Mouse (Mus musculus): ENCODE measurements around the gene Yipf3.

The Yipf3 gene

GRCm38 (mm10) chr17:46254106-46254505 lies 6.2 kb downstream of the Yipf3 start:
- DNase-seq (ENCODE audit: low spot score in 2 of 2): peak; percentile 54

- no peak for DNase-seq (ENCODE audit: low spot score in 2 of 2)
These were observed 7.3 kb downstream of the Yipf3 start for GRCm38 (mm10) chr17:46255147-46255546.

DNA sequence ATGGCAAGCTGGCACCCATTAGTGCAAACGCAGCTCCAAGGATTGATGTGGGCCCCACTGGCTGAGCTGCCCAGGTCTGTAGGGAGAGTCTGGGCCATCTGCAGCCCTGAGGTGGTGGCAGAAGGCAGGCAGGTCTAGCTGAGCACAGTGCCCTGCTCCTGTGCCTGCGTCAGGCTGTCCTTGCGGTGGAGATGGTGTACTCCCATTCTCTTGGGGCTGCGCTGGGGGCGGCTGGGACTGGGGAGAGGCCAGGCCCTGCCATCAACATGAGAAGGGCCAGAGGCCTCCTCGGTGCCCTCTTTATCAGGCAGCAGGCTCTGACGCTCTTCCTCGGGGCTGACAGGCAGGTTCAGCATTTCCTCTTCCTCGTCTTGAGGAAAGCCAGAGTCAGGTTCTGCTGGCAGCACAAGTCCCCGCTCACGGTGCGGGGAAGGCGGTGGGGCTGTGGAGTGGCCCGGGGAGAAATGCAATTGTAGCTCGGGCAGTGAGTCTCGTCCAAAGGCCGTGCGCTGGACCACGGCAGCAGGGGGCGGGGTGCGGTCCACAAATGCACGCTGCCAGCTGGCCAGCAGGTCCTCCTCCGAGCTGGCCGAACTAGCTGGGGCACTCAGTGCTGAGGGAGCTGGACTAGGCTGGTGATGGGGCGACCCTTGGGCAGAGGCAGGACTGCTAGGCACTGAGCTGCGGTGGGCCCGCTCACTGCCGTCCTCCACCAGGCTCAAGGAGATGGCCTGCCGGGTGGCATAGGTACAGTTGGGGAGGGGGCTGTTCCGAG lies 10.6 kb downstream of the Yipf3 start:
- no peak for DNase-seq (ENCODE audit: low spot score in 2 of 2)

DNA sequence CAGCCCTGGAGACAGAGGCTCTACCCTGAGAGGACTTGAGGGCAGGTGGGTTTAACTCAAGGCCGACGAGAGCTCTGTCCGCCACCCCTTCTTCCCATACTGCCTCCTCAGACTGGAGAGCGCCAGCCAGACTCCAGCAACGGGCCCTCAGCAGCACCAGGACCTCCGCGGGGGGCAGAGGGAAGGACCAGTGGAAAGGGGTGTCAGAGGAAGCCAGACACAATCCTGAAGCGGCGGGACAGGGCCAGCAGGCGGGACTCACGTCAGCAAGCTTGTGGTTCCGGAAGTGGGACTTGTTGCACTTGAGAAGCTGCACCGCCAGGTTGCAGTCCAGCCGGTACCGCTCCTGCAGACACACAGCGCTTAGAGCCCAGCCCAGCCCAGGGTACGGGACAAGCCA lies 11.8 kb downstream of the Yipf3 start:
- DNase-seq (ENCODE audit: low spot score in 2 of 2): no peak

DNA sequence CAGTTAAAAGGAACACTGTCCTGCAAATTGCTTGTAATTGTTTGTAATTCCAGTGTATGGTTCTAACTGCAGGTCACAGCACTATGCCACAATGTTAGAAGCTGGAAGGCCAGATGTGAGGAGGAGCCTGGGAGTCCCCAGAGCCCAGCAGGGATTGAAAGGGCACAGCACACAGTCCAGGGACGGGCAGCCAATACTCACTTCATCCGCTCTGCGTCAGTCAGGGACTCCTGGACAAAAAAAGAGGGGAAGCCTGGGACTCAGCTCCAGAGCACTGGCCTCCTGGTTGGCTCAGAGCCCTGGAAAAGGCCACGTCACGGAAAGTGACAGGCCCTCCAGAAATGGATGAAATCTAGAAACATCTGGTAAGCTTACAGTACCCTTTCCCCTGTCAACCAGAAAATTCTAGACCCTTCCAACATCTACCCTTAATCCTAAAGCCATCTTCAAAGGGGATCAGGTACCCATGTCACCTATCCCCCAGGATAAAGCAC lies 14.4 kb downstream of the Yipf3 start:
- no peak for DNase-seq (ENCODE audit: low spot score in 2 of 2)

GRCm38 (mm10) chr17:46265502-46265901 lies 17.6 kb downstream of the Yipf3 start:
- DNase-seq (ENCODE audit: low spot score in 2 of 2): no peak

DNA sequence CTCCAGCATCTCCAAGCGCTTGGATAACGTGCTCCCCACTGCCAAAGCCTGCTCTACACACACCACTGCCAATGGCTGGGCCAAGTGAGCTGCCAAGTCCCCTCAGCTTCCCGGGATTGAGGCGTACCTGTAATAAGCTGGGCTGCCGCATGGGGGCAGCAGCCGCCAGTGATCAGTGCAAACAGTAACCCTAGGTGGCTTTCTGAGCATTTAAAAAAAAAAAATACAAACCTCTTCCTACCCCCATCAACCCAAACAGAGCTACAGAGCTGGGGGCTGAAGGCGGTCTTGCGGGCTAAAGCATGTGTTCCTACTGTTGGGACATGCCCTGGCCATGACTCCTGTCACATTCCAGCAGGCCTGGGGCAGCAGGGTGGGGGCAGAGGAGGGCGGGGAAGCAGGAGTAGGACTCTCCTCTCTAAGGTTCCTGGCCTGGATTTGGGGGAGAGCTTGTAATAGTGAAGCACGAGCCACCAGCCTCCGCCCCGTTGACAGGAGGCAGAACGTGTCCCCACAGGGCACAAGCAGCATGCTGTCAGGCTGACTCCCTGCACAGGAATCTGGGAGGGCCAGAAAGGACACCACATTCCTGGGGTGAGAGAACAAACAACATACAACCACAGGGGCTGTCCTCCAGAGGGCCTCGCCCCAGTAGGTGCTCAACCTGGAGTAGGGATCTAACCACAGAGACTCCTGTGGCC lies 18.2 kb downstream of the Yipf3 start:
- peak; percentile 90 to 91 for DNase-seq (ENCODE audit: low spot score in 2 of 2)

DNA sequence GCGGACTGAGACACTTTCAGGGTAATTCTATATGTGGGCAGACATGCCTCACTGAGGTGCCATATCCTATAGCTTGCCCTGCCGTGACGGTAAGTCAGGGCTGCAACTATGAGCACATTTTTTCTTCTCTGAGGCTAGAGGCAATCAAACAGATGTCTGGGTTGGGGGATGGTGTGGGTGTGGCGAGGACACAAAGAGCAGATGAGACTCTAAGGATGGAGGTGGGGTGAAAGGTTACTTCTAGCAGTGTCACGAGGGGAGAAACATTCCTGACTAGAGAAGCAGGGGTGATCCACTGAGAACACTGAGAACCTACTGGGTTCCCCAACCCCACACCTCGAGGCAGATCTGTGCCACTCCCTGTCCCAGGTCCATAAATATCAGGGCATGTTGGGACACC lies 19.1 kb downstream of the Yipf3 start:
- no peak for DNase-seq (ENCODE audit: low spot score in 2 of 2)

DNA sequence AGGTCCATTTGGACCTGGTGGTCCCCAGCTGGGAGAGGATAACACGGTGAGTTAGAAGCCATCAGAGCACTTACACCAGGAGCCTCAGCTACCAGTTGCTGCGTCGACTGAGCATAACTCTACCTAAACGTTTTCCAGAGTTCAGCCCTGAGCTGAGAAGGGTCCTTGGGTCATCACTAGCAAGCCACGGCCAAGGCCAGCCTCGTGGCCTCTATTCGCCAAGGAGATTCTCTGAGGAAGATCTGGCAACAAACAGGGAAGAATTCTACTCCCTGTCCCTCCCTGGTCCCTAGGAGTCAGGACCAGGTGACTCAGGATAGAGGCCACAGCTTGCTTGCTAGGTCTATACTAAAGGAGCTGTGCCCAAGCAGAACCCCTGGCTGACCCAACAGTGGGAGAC lies 19.6 kb downstream of the Yipf3 start:
- no peak for DNase-seq (ENCODE audit: low spot score in 2 of 2)

DNA sequence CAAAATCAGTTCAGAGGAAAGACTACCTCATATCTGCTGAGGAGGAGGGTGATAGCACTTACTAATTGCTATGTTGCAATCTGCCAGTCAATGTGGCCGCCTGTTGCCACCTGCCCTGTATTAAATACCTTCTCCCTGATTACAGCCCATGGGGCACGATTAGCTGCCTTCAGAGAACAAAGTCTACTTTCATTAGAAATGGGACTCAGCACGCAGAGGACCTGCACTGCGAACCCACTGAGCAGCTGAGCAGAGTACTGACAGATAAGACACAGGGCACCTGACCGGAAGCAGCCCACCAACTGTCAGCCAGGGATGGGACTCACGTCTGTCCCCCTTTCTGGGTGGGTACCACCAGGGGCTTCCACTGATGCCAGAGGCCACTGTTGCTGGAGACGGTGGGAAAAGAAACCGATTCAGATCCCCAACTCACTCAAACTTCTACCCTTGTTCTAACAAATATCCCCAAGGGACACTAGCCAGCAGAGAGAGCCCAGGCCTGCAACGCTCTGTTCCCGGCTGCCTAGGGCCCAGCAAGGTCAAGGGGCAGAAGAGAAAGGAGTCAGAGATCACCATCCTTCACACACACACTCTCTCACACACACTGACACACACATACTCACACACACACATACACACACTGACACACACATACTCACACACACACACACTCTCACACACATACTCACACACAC lies 20.3 kb downstream of the Yipf3 start:
- DNase-seq (ENCODE audit: low spot score in 2 of 2): no peak

GRCm38 (mm10) chr17:46269771-46270534 lies 22.1 kb downstream of the Yipf3 start:
- DNase-seq (ENCODE audit: low spot score in 2 of 2): no peak

DNA sequence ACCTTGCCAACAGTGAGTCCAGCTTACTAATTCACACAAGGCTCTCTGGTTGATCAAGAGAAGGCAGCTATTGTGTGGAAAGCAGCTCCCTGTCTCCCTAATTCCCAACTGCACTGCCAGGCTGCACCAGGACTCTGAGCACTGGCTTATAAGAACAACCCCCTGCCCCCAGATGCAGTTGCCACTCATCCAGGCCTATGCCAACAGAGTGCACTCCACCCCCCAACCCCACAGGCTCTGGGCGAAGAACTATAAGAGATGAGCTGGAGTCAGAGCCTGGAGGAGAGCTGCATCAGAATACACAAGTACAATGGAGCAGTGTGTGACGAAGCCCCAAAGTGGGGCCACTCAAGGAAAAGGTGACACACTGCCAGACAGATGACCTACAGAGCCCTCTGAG lies 24.2 kb downstream of the Yipf3 start:
- no peak for DNase-seq (ENCODE audit: low spot score in 2 of 2)

DNA sequence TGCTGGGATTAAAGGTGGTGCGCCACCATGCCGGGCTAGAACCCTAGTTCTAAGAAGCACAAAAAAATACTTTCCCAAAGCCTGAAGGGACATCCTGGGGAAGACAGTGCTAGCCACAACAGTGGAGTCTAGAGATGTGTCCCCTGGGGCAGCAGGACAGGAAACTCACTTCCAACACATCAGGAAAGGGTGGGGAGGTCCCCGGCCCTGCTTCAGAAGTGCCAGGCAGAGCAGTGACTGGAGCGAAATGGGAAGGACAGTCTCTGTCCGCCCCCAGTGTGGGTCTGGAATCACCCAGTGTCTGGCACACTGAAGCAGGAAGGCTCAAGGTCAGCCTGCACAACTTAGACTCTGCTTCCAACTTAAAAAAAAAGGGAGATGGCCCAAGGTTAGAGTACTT lies 24.8 kb downstream of the Yipf3 start:
- no peak for DNase-seq (ENCODE audit: low spot score in 2 of 2)

- DNase-seq (ENCODE audit: low spot score in 2 of 2): peak in 1 of 2 experiments; percentile 70
These were observed 25.9 kb downstream of the Yipf3 start for GRCm38 (mm10) chr17:46273803-46274236.

DNA sequence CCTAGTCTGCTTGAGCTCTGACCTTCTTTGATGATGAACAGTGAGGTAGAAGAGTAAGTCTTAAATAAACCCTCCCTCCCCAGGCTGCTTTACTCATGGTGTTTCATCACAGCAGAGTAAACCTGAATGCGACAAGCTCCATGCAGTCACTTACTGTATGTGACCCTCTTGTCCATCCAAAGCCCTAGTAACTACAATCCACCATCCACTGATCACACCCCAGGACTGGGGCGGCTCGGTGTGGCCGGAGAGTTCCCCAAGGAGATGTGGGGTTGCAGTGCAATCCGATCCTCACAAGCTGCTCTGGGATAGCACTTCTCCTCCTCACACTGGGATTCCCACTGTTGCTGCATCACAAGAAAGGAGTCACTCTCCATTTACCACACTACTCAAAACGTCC lies 26.6 kb downstream of the Yipf3 start:
- no peak for DNase-seq (ENCODE audit: low spot score in 2 of 2)

DNA sequence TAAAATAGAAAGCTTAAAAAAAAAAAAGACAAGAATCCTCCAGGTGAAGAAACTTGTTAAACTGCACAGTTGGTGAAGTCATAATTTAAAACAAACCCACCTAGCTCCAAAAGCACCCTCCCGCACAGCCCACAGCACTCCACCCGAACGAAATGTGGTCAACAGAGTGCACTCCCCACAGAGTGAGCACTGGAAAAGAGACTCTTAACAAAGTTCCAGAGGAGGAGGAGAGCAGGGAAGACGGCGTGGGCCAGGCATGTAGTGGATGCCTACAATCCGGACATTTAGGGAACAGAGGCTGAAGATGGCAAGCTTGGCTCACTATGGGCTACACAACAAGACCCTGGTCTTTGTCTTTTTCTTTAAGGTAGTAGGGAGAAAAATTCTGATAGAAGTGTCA lies 27.2 kb downstream of the Yipf3 start:
- no peak for DNase-seq (ENCODE audit: low spot score in 2 of 2)

DNA sequence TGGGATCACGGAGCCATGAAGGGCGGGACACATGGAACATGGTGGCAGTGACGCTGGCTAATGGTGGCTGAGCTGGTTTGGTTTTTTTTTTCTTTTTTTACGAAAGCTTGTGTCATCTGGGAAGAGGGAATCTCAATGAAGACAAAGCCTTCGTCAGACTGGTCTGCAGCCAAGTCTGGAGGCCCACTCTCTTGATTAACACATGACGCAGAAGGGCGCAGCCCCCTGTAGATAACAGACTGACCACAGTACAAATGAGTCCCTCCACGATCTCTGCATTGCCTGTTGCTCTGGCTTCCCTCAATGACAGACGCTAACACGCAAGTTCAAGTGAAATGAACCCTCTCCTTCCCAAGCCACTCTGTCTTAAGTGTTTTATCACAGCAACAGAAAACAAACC lies 27.6 kb downstream of the Yipf3 start:
- no peak for DNase-seq (ENCODE audit: low spot score in 2 of 2)

DNA sequence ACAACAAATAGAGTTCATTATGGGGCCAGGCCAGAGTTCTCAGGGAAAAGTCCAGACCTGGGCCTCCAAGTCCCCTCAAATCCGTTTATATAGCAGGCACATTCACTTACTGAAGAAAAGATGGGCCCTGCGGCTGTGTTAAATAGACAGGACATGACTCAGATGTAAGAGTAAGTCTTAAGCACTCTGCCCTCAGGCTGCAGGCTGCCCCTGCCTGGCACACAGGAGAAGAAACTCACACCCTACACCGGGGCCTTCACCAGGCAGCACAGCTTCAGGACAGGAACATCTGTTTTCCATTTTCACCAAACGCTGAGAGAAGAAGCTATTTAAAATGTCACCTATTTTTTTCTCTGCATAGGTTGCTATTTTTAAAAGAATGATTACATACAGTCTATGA lies 29.7 kb downstream of the Yipf3 start:
- DNase-seq (ENCODE audit: low spot score in 2 of 2): no peak

GRCm38 (mm10) chr17:46278011-46278765 lies 30.3 kb downstream of the Yipf3 start:
- no peak for DNase-seq (ENCODE audit: low spot score in 2 of 2)

GRCm38 (mm10) chr17:46282483-46283123 lies 34.7 kb downstream of the Yipf3 start, which contains the start of gene Tjap1:
TSS of gene Tjap1 (minus strand) at chr17:46283026.
- peak; percentile 72 to 78 for DNase-seq (ENCODE audit: low spot score in 2 of 2)

Measured in frontal cortex, postnatal 36 days (tissue).